Mouse (Mus musculus) olfactory bulb, adult 2 months (tissue): Measurements from ENCODE around the gene Galnt18. TPM values are rescaled to one million over a fixed set of nuclear protein-coding genes. Genes with fewer than 3 reads are reported as not detected.

Source experiments
- H3K27ac ChIP-seq: fragments of 200-500 bp; 2 replicates; pipeline ENCODE4 v1.5.1; 2012; ENCODE audit warnings: low read depth, low read length; ENCODE audit not compliant: insufficient read depth
- H3K4me1 ChIP-seq: fragments of 200-500 bp; 2 replicates; pipeline ENCODE4 v1.6.1; 2012; ENCODE audit warnings: low read length; ENCODE audit not compliant: control insufficient read depth, insufficient read depth
- H3K4me3 ChIP-seq: fragments of 200-500 bp; 2 replicates; pipeline ENCODE4 v1.5.1; 2012; ENCODE audit warnings: mild to moderate bottlenecking, low read depth, low read length, moderate library complexity; ENCODE audit not compliant: insufficient read depth
- CTCF ChIP-seq: fragments of 200-500 bp; IDR thresholded peaks from 2 replicates; pipeline ENCODE4 v1.5.1; 2012; ENCODE audit warnings: low read depth, mild to moderate bottlenecking, low read length, moderate library complexity; ENCODE audit not compliant: insufficient read depth
- POLR2A ChIP-seq: fragments of 200-500 bp; IDR thresholded peaks from 2 replicates; pipeline ENCODE4 v1.6.1; 2012; ENCODE audit warnings: mild to moderate bottlenecking, low read depth, low read length, moderate library complexity; ENCODE audit not compliant: insufficient read depth
- WGBS: fragments of 180-500 bp; shearing (Covaris S2); methylation state at CpG from one replicate; pipeline ENCODE4 v1.1.7; 2018; 5-methylcytosine and 5-hydroxymethylcytosine counted together
- polyA plus RNA-seq: library from polyadenylated mRNA; stranded (reverse); fragments of >200 nt; gene quantifications from 2 replicates; pipeline ENCODE4 v1.2.4, GENCODE M21; 2012; ENCODE audit warnings: low replicate concordance; ENCODE audit not compliant: missing spikeins, insufficient read depth, insufficient read length

The Galnt18 gene
- polyA plus RNA-seq, 1 experiment, result not detected

GRCm38 (mm10) chr7:111711045-111711808, 68.5 kb downstream of the Galnt18 start:
- peaks cover 13% of the 10 kb centered on the region for H3K4me1 ChIP-seq
- no peak for TF ChIP-seq POLR2A
- TF ChIP-seq CTCF, result no peak
- 73% methylated on average over 6 of the region's 6 CpGs for WGBS
- H3K27ac ChIP-seq, result no peak overlapping the region
- H3K4me3 ChIP-seq, result no peak overlapping the region

GRCm38 (mm10) chr7:111710311-111710710, 69.5 kb downstream of the Galnt18 start:
- no peak for TF ChIP-seq POLR2A
- no peak for TF ChIP-seq CTCF
- 51% methylated on average over 4 of the region's 4 CpGs for WGBS
- H3K4me3 ChIP-seq, result no peak overlapping the region
- H3K27ac ChIP-seq, result no peak overlapping the region
- peaks cover 10% of the 10 kb centered on the region for H3K4me1 ChIP-seq

GRCm38 (mm10) chr7:111708563-111708962, 71.2 kb downstream of the Galnt18 start:
- TF ChIP-seq CTCF (no peak), POLR2A (no peak)

DNA sequence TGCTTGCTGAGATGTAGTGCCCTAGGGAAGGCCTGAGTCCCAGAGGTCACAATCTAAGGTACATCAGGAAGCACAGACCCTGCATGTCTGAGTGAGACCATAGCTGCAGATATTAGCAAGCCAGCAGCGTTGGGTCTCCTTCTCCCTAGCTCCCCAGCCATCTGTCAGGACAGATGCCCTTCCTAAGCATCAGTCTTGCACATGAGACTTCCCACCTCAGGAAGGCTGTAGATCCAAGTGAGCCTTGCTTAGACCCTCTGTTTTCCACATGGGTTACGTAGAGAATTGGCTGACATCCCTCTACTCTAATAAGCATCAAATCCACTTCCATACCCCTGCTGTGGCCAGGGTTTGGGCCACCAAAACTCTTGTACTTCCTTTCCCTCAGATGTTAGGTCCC, 76.8 kb downstream of the Galnt18 start:
- TF ChIP-seq POLR2A, result no peak
- TF ChIP-seq CTCF, result no peak
- WGBS, result 98% methylated on average over 2 of the region's 2 CpGs
- peaks cover 15% of the 10 kb centered on the region for H3K4me1 ChIP-seq
- no peak overlapping the region for H3K27ac ChIP-seq
- no peak overlapping the region for H3K4me3 ChIP-seq

More at GRCm38 (mm10) chr7:111708563-111708962, 71.2 kb downstream of the Galnt18 start:
- Histone ChIP-seq H3K4me1 (peaks cover 6% of the 10 kb centered on the region), H3K4me3 (no peak overlapping the region), H3K27ac (no peak overlapping the region)
- 52% methylated on average over 1 of the region's 1 CpGs for WGBS

- TF ChIP-seq CTCF (no peak), POLR2A (no peak)
- no peak overlapping the region for H3K27ac ChIP-seq
- peaks cover 15% of the 10 kb centered on the region for H3K4me1 ChIP-seq
- no peak overlapping the region for H3K4me3 ChIP-seq
These were observed 78.0 kb downstream of the Galnt18 start for GRCm38 (mm10) chr7:111701788-111702187.

DNA sequence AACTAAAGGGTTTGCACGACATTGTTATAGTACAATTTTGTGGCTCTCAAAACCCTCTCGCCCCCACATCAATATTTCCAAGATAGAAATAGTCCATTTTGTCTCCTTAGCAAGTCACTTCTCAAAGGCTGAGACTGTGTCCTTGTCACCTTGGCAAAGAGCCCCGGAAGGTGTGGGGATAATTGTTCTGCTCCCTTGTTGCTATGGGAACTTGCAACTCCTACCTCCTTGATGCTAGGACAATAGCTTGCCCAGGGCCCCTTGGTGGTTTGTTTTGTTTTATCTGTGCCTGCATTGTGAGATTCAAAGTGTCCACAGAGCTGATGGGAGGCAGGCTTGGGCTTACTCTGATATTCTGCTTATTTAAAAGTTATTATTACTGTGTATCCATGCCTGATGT, 80.3 kb downstream of the Galnt18 start:
- TF ChIP-seq CTCF (no peak), POLR2A (no peak)
- Histone ChIP-seq H3K4me1 (peaks cover 15% of the 10 kb centered on the region), H3K27ac (0 out of 2 replicates have a peak overlapping the region, but pooled peaks have one; percentile 10), H3K4me3 (no peak overlapping the region)
- WGBS, result 29% methylated on average over 3 of the region's 3 CpGs

- TF ChIP-seq CTCF, result no peak
- TF ChIP-seq POLR2A, result no peak
- H3K4me1 ChIP-seq, result peaks cover 33% of the 10 kb centered on the region
These were observed 83.6 kb downstream of the Galnt18 start for GRCm38 (mm10) chr7:111696226-111696625.

DNA sequence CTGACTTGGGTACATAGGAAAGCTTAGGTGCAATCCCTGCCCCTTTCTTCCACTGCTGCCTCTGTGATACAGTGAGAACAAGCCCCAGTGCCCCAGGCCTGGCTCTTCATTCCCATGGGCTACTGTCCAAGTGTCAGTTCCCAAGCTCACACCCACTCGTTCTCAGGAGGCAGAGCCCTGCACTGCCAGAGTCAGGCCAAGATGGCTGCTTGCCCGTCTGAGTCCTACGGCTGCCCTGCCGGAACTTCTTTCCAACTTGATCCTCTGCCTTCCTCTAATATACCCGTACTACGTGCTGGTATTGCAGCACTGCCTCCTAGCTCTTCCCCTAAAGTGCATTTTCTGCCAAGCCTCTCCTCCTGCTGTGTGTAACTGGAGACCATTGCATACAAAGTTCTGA, 85.5 kb downstream of the Galnt18 start:
- Histone ChIP-seq H3K27ac (no peak overlapping the region), H3K4me1 (peaks cover 21% of the 10 kb centered on the region), H3K4me3 (no peak overlapping the region)
- WGBS, result 61% methylated on average over 6 of the region's 6 CpGs
- no peak for TF ChIP-seq POLR2A
- TF ChIP-seq CTCF, result no peak

More at GRCm38 (mm10) chr7:111696226-111696625, 83.6 kb downstream of the Galnt18 start:
- no peak overlapping the region for H3K4me3 ChIP-seq
- H3K27ac ChIP-seq, result no peak overlapping the region

- Histone ChIP-seq H3K4me3 (no peak overlapping the region), H3K4me1 (peaks cover 18% of the 10 kb centered on the region), H3K27ac (peak overlapping the region; percentile 53)
- 26% methylated on average over 9 of the region's 9 CpGs for WGBS
- no peak for TF ChIP-seq POLR2A
- no peak for TF ChIP-seq CTCF
These were observed 87.0 kb downstream of the Galnt18 start for GRCm38 (mm10) chr7:111692641-111693261.
